Mouse (Mus musculus) G1E (cell line): Measurements from ENCODE around the gene Slc22a23.

ENCODE experiments used
- CTCF ChIP-seq: IDR thresholded peaks from 2 replicates; pipeline ENCODE4 v1.5.1; 2012; ENCODE audit warnings: low read depth, low read length, inconsistent platforms, mixed read lengths
- GATA1 ChIP-seq: IDR thresholded peaks from 2 replicates; pipeline ENCODE4 v1.6.1; 2012; ENCODE audit warnings: borderline replicate concordance, low read length, inconsistent platforms, mixed read lengths
- POLR2AphosphoS5 ChIP-seq: IDR thresholded peaks from 2 replicates; pipeline ENCODE4 v1.6.1; 2012; ENCODE audit warnings: low read depth, low read length, inconsistent platforms; ENCODE audit not compliant: insufficient replicate concordance
- TAL1 ChIP-seq: conservative IDR thresholded peaks from 2 replicates; pipeline ENCODE4 v1.6.1; 2012; ENCODE audit warnings: low read depth, low read length, inconsistent platforms, mixed read lengths

DNA sequence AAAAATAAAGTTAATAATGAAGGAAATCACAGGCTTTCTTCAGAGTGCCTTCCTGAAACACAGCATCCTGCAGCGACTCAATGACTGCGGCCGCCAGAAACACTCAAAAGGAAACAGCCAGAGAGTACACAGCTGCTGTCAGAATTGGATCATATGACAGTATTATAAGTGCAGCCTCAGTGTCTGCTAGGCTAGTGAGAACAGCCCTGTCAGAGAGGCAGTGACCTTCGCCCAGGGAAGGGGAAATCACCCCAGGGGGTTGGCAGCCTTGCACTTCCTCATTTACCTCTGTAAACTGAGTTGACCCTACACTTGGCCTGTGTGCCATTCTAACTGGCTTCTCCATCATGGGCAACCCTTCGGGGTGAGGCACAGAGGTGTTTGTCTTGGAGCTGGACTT lies 90.3 kb downstream of the Slc22a23 start:
- TF ChIP-seq CTCF (no peak), POLR2AphosphoS5 (no peak), GATA1 (no peak), TAL1 (no peak)
